Mouse (Mus musculus) mouse embryonic stem cell (cell line): ENCODE measurements at regions not wholly inside any gene's neighbourhood (a gene's known extent, or its start where the extent isn't known, plus 50 kb on each side); places are given as distances from the start of the nearest gene placed in this dataset.

Source experiments
- in situ Hi-C, 2 experiments: fragments of 300-500 bp; cut with MboI; formaldehyde crosslinking; loops; 1 replicate in 1 of 2; 3 replicates in 1 of 2; pipeline ENCODE4 v1.14.3; 2019 to 2020; ENCODE audit warnings: low sequenced_read_pairs in 2 of 2, low pct_unique_long_range_greater_than_20kb in 1 of 2, mixed read lengths in 1 of 2; ENCODE audit not compliant: unreplicated experiment in 1 of 2

DNA sequence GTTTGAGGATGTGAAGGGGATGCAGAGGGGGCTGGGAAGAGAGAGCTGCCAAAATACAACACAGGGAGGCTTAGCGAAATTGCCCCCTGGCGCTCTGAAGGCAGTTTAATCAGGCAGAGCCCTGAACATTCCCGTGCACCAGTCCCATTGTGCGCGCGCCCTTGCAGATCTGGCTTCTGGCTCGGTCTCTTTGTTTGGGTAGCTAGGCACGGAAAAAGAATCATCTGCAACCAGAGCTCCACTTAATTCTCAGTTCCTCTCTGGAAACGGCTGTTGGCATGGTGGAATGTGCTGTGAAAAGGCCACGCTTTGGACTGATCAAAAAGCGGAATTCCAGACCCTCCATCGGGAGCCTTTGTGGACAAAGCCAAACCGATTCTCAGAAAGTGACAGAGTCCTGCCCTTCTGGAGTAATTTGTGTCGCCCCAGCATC lies 55.6 kb upstream of the Rad23b start:
- in situ Hi-C loops: loop anchor here in 1 of 2 experiments (10.0 kb wide), 1 partner anchor 51 kb away; no protein-coding TSS in a partner anchor

DNA sequence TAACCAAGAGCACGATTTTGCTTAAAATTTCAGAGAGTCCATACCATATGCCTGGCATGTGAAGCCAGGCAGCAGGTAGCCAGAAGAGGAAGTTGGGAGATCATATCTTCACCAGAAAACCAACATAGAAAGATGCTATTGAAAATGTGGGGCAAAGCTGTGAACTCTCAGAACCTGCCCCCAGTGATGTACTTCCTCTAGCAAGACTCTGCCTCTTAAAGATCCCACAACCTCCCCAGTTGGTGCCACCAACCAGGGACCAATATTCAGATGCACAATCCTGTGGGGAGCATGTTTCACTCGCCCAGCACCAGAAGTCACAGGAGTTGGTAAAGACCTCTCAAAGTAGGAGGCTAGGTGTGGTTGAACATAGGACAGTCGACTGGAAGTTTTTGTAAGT lies 52.0 kb upstream of the Rad23b start:
- in situ Hi-C loops: loop anchor here in 1 of 2 experiments (10.0 kb wide), 1 partner anchor 47 kb away; no protein-coding TSS in a partner anchor
